Mouse (Mus musculus) retina, adult 2 months (tissue): ENCODE results near the gene Mcfd2.

Source experiments
- DNase-seq: peaks from one replicate; pipeline ENCODE4 v3.0.0-alpha.2; 2012; ENCODE audit warnings: low read depth, low spot score

Mcfd2 gene

GRCm38 (mm10) chr17:87236725-87237650 lies 28.7 kb downstream of the Mcfd2 start:
- no peak for DNase-seq

GRCm38 (mm10) chr17:87235019-87235418 lies 30.7 kb downstream of the Mcfd2 start:
- no peak for DNase-seq

- DNase-seq, result no peak
These were observed 37.9 kb downstream of the Mcfd2 start for GRCm38 (mm10) chr17:87227878-87228277.

GRCm38 (mm10) chr17:87226079-87226640 lies 39.6 kb downstream of the Mcfd2 start:
- DNase-seq, result no peak

GRCm38 (mm10) chr17:87225384-87225783 lies 40.4 kb downstream of the Mcfd2 start:
- no peak for DNase-seq

- no peak for DNase-seq
These were observed 41.3 kb downstream of the Mcfd2 start for GRCm38 (mm10) chr17:87224461-87224860.

- no peak for DNase-seq
These were observed 46.3 kb downstream of the Mcfd2 start for GRCm38 (mm10) chr17:87219456-87219855.

GRCm38 (mm10) chr17:87214523-87214922 lies 51.2 kb downstream of the Mcfd2 start:
- DNase-seq, result no peak

GRCm38 (mm10) chr17:87210525-87210924 lies 55.2 kb downstream of the Mcfd2 start:
- DNase-seq, result no peak

- no peak for DNase-seq
These were observed 58.9 kb downstream of the Mcfd2 start for GRCm38 (mm10) chr17:87206885-87207284.
